Mouse (Mus musculus): Measurements from ENCODE around the gene H2al1a. TPM values are rescaled to one million over a fixed set of nuclear protein-coding genes. Genes with fewer than 3 reads are reported as not detected.
"Not testable (repeated sequence)": the region's sequence is repeated elsewhere in the genome, so short reads cannot be mapped to it uniquely, and the experiment has no call there.

H2al1a gene
- polyA plus RNA-seq, 1 experiment from 2014 or later, result not detected

DNA sequence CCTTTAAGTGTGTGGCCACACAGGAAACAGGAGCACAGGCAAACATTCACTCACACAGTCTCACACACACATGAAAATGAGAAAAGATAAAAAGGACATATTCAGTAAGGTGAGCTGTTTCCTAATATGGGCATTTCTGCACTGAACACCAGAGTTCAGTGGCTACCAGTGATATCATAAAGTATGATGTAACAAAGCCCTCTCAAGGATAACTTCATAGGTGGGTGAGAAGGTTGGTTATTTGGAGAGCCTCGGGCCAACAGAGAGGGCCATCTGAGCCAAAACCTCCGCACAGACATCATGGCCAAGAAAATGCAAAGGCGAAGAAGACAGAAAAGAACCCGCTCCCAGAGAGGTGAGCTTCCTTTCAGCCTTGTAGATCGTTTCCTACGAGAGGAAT lies 15.8 kb downstream of the H2al1a start, which contains the start of gene H2al1f:
H2al1f (plus strand) TSS at position 301 of the 400 bp plus-strand sequence.
- not testable (repeated sequence) for H3K4me2 ChIP-seq (ENCODE audit: low read length); H3K27ac ChIP-seq (ENCODE audit: low read depth); H3K9ac ChIP-seq (ENCODE audit: low read length); ATAC-seq (replicated peaks; ENCODE audit: low FRiP score, low TSS enrichment, low read depth); DNase-seq (ENCODE audit: low spot score); H3K9me3 ChIP-seq (ENCODE audit: control insufficient read depth, low read length); H3K4me3 ChIP-seq (ENCODE audit: low read depth, low read length); H3K36me3 ChIP-seq (ENCODE audit: control insufficient read depth, insufficient read depth, low read length); H3K4me1 ChIP-seq (replicated peaks; ENCODE audit: control insufficient read depth, insufficient read depth, low read length); H3K27me3 ChIP-seq (replicated peaks; ENCODE audit: control insufficient read depth, insufficient read depth, low read length)
- WGBS, result no CpG with 5 or more reads among the region's 6 CpGs

- H3K9ac ChIP-seq (ENCODE audit: low read length); H3K27me3 ChIP-seq (replicated peaks; ENCODE audit: control insufficient read depth, insufficient read depth, low read length); H3K36me3 ChIP-seq (ENCODE audit: control insufficient read depth, insufficient read depth, low read length); H3K4me1 ChIP-seq (replicated peaks; ENCODE audit: control insufficient read depth, insufficient read depth, low read length); H3K9me3 ChIP-seq (ENCODE audit: control insufficient read depth, low read length); DNase-seq (ENCODE audit: low spot score); ATAC-seq (replicated peaks; ENCODE audit: low FRiP score, low TSS enrichment, low read depth); H3K27ac ChIP-seq (ENCODE audit: low read depth); H3K4me3 ChIP-seq (ENCODE audit: low read depth, low read length); H3K4me2 ChIP-seq (ENCODE audit: low read length): not testable (repeated sequence)
- no CpG with 5 or more reads among the region's 3 CpGs for WGBS
These were observed 18.9 kb downstream of the H2al1a start, which contains the start of gene H2al1g for GRCm38 (mm10) chrX:11317956-11318355. Gene H2al1g, plus strand, starts transcription at chrX:11318256.

DNA sequence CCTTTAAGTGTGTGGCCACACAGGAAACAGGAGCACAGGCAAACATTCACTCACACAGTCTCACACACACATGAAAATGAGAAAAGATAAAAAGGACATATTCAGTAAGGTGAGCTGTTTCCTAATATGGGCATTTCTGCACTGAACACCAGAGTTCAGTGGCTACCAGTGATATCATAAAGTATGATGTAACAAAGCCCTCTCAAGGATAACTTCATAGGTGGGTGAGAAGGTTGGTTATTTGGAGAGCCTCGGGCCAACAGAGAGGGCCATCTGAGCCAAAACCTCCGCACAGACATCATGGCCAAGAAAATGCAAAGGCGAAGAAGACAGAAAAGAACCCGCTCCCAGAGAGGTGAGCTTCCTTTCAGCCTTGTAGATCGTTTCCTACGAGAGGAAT lies 22.1 kb downstream of the H2al1a start, which contains the start of gene H2al1h:
H2al1h (plus strand) TSS at position 301 of the 400 bp plus-strand sequence.
- H3K4me1 ChIP-seq (replicated peaks; ENCODE audit: control insufficient read depth, insufficient read depth, low read length); H3K9ac ChIP-seq (ENCODE audit: low read length); H3K4me3 ChIP-seq (ENCODE audit: low read depth, low read length); H3K27me3 ChIP-seq (replicated peaks; ENCODE audit: control insufficient read depth, insufficient read depth, low read length); H3K36me3 ChIP-seq (ENCODE audit: control insufficient read depth, insufficient read depth, low read length); H3K9me3 ChIP-seq (ENCODE audit: control insufficient read depth, low read length); ATAC-seq (replicated peaks; ENCODE audit: low FRiP score, low TSS enrichment, low read depth); H3K4me2 ChIP-seq (ENCODE audit: low read length); H3K27ac ChIP-seq (ENCODE audit: low read depth); DNase-seq (ENCODE audit: low spot score): not testable (repeated sequence)
- WGBS, result no CpG with 5 or more reads among the region's 6 CpGs

DNA sequence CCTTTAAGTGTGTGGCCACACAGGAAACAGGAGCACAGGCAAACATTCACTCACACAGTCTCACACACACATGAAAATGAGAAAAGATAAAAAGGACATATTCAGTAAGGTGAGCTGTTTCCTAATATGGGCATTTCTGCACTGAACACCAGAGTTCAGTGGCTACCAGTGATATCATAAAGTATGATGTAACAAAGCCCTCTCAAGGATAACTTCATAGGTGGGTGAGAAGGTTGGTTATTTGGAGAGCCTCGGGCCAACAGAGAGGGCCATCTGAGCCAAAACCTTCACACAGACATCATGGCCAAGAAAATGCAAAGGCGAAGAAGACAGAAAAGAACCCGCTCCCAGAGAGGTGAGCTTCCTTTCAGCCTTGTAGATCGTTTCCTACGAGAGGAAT lies 25.3 kb downstream of the H2al1a start, which contains the start of gene H2al1i:
H2al1i (plus strand) TSS at position 301 of the 400 bp plus-strand sequence.
- no CpG with 5 or more reads among the region's 5 CpGs for WGBS
- H3K27ac ChIP-seq (ENCODE audit: low read depth); H3K4me2 ChIP-seq (ENCODE audit: low read length); H3K9me3 ChIP-seq (ENCODE audit: control insufficient read depth, low read length); DNase-seq (ENCODE audit: low spot score); H3K27me3 ChIP-seq (replicated peaks; ENCODE audit: control insufficient read depth, insufficient read depth, low read length); H3K4me3 ChIP-seq (ENCODE audit: low read depth, low read length); ATAC-seq (replicated peaks; ENCODE audit: low FRiP score, low TSS enrichment, low read depth); H3K36me3 ChIP-seq (ENCODE audit: control insufficient read depth, insufficient read depth, low read length); H3K4me1 ChIP-seq (replicated peaks; ENCODE audit: control insufficient read depth, insufficient read depth, low read length); H3K9ac ChIP-seq (ENCODE audit: low read length): not testable (repeated sequence)

GRCm38 (mm10) chrX:11327522-11327921 lies 28.5 kb downstream of the H2al1a start, which contains the start of gene H2al1j:
Gene H2al1j, plus strand, starts transcription at chrX:11327822.
- not testable (repeated sequence) for H3K9ac ChIP-seq (ENCODE audit: low read length); H3K4me3 ChIP-seq (ENCODE audit: low read depth, low read length); DNase-seq (ENCODE audit: low spot score); H3K4me2 ChIP-seq (ENCODE audit: low read length); H3K27me3 ChIP-seq (replicated peaks; ENCODE audit: control insufficient read depth, insufficient read depth, low read length); H3K9me3 ChIP-seq (ENCODE audit: control insufficient read depth, low read length); H3K36me3 ChIP-seq (ENCODE audit: control insufficient read depth, insufficient read depth, low read length); H3K27ac ChIP-seq (ENCODE audit: low read depth); H3K4me1 ChIP-seq (replicated peaks; ENCODE audit: control insufficient read depth, insufficient read depth, low read length); ATAC-seq (replicated peaks; ENCODE audit: low FRiP score, low TSS enrichment, low read depth)
- WGBS, result 88% methylated on average over 2 of the region's 2 CpGs

DNA sequence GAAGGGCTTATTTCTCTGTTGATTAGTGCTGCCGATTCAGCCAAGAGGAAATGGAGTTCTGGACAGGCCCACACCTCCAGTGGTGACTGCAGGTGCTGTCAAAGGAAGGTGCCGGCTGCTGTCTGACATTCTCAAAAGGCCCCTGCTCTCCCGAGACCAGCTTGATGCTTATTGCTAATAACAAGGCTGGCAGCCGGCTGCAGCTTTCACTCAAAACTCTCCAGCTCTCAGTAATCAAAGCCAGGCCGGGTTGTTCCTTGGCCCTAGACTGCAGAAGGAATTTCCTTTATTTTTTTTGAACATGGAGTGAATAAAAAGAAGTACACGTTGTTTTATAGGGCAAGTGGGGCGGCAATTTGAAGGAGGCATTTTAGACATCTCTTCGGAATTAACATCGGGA lies 46.7 kb downstream of the H2al1a start:
- no peak overlapping the region for H3K9ac ChIP-seq (ENCODE audit: low read length)
- no peak overlapping the region for H3K4me3 ChIP-seq (ENCODE audit: low read depth, low read length)
- no peaks in the 10 kb centered on the region for H3K9me3 ChIP-seq (ENCODE audit: control insufficient read depth, low read length)
- 65% methylated on average over 9 of the region's 9 CpGs for WGBS
- no peaks in the 10 kb centered on the region for H3K4me1 ChIP-seq (replicated peaks; ENCODE audit: control insufficient read depth, insufficient read depth, low read length)
- no peaks in the 10 kb centered on the region for H3K36me3 ChIP-seq (ENCODE audit: control insufficient read depth, insufficient read depth, low read length)
- H3K4me2 ChIP-seq (ENCODE audit: low read length), result no peak overlapping the region
- DNase-seq (ENCODE audit: low spot score) (no peak), ATAC-seq (replicated peaks; ENCODE audit: low FRiP score, low TSS enrichment, low read depth) (no peak)
- no peaks in the 10 kb centered on the region for H3K27me3 ChIP-seq (replicated peaks; ENCODE audit: control insufficient read depth, insufficient read depth, low read length)
- no peak overlapping the region for H3K27ac ChIP-seq (ENCODE audit: low read depth)

GRCm38 (mm10) chrX:11346756-11347155 lies 47.7 kb downstream of the H2al1a start:
- 95% methylated on average over 3 of the region's 3 CpGs for WGBS
- H3K4me1 ChIP-seq (replicated peaks; ENCODE audit: control insufficient read depth, insufficient read depth, low read length), result no peaks in the 10 kb centered on the region
- ATAC-seq (replicated peaks; ENCODE audit: low FRiP score, low TSS enrichment, low read depth) (no peak), DNase-seq (ENCODE audit: low spot score) (no peak)
- no peaks in the 10 kb centered on the region for H3K27me3 ChIP-seq (replicated peaks; ENCODE audit: control insufficient read depth, insufficient read depth, low read length)
- H3K9ac ChIP-seq (ENCODE audit: low read length), result no peak overlapping the region
- H3K36me3 ChIP-seq (ENCODE audit: control insufficient read depth, insufficient read depth, low read length), result no peaks in the 10 kb centered on the region
- no peak overlapping the region for H3K4me2 ChIP-seq (ENCODE audit: low read length)
- no peak overlapping the region for H3K4me3 ChIP-seq (ENCODE audit: low read depth, low read length)
- no peak overlapping the region for H3K27ac ChIP-seq (ENCODE audit: low read depth)
- no peaks in the 10 kb centered on the region for H3K9me3 ChIP-seq (ENCODE audit: control insufficient read depth, low read length)

Other genes with a start within 250 kb of the H2al1a start
- not detected in 2 replicates for gene H2al1b, start 3.2 kb downstream of the H2al1a start, polyA plus RNA-seq (2014; fragmentation: Nextera tagmentation; extraction: Ambion mirVana)
- not detected in 2 replicates for gene H2al1c, start 6.4 kb downstream of the H2al1a start, polyA plus RNA-seq (2014; fragmentation: Nextera tagmentation; extraction: Ambion mirVana)
- not detected in 2 replicates for gene H2al1d, start 9.6 kb downstream of the H2al1a start, polyA plus RNA-seq (2014; fragmentation: Nextera tagmentation; extraction: Ambion mirVana)
- not detected in 2 replicates for gene H2al1e, start 12.7 kb downstream of the H2al1a start, polyA plus RNA-seq (2014; fragmentation: Nextera tagmentation; extraction: Ambion mirVana)
- gene H2al1f, start 15.9 kb downstream of the H2al1a start, polyA plus RNA-seq (2014; fragmentation: Nextera tagmentation; extraction: Ambion mirVana), result not detected in 2 replicates
- gene H2al1g, start 19.0 kb downstream of the H2al1a start, polyA plus RNA-seq (2014; fragmentation: Nextera tagmentation; extraction: Ambion mirVana), result not detected in 2 replicates
- gene H2al1h, start 22.2 kb downstream of the H2al1a start, polyA plus RNA-seq (2014; fragmentation: Nextera tagmentation; extraction: Ambion mirVana), result not detected in 2 replicates
- not detected in 2 replicates for gene H2al1i, start 25.4 kb downstream of the H2al1a start, polyA plus RNA-seq (2014; fragmentation: Nextera tagmentation; extraction: Ambion mirVana)
- gene H2al1j, start 28.6 kb downstream of the H2al1a start, polyA plus RNA-seq (2014; fragmentation: Nextera tagmentation; extraction: Ambion mirVana), result not detected in 2 replicates

Data from intestine, embryonic 14.5 days (tissue).